Mouse (Mus musculus) 3T3-L1 (cell line): ENCODE data around the gene Arx.

ENCODE experiments used
- DNase-seq: peaks from one replicate; pipeline ENCODE4 v3.0.0-alpha.2; 2015; ENCODE audit warnings: low read depth, low spot score

Gene Arx

DNA sequence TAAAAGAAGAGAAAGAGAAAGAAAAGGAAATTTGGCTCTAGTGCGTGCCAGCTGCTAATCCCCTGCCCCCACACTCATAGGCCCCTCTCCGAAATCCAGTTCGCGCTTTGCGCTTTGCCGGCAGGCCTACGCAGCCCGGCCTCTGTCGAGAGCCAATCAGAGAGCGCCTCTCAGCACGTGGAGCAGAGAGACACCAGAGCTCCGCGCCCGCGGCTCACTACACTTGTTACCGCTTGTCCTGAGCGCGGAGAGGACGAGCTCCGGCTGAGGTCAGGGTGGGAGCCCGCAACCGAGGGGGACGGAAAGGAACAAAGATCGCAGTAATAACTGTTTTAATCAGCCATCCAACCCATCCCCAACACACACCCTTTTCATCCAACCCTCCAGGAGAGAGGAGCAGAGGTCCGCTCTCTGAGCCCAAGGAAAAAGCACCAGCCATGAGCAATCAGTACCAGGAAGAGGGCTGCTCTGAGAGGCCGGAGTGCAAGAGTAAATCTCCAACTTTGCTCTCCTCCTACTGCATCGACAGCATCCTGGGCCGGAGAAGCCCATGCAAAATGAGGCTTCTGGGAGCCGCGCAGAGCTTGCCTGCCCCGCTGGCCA is at the start of gene Arx:
Arx (plus strand) TSS at position 155 of the 603 bp plus-strand sequence.
- DNase-seq = no peak

DNA sequence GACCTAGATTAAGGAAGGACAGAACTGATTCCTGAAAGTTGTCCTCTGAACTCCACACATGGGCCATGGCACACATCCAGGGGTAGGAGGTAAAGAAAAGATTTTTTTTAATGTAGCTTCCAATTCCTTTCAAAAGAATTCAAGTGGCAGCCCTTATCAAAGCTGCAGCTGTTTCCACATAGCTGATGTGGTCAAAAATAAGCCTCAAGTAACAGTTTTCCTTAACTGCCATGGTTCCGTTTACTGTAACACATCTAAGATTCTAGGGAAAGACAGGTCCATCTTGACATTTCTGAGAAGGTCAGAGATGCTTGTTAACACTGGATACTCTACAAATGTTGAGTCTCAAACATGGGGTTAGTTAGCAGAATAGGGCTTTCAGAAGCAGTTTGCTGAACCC is 34.9 kb upstream of the Arx start:
- no peak for DNase-seq

DNA sequence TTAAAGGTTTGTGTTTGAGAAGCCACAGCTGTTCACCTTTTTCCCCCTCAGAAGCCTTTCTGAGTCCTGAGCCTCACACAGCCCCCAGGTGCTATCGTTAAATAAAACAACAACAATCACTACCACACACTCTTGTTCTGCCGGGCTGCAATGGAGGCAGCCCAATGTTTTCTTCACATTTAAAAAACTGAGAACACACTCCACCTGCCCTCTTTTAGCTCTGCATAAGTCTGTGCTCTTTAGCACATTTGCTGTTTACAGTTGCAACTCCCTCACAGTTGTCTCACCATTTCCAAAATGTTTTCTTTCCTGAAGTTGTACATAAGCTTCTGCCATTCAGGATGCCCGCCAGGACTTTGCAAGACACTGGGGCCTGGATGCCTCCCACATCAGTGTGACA is 10.6 kb upstream of the Arx start:
- no peak for DNase-seq

DNA sequence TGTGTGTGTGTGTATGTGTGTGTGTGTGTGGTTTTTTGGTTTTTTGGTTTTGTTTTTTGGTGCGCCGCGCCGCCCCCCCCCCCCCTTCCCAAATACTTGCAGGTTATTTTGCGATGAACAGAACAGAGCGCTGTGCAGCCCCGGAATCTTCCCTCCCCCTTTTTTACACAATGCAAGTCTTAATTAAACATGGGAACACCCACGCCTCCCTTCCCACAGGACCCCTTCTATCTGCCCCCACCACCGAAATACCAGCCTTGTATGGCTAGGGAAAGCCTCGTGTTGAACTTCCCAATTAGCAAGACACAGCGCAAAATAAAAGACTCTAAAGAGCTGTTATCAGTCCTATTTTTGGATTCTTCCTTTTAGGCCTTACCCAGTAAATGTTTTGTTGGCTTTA is 6.3 kb upstream of the Arx start:
- DNase-seq = no peak

DNA sequence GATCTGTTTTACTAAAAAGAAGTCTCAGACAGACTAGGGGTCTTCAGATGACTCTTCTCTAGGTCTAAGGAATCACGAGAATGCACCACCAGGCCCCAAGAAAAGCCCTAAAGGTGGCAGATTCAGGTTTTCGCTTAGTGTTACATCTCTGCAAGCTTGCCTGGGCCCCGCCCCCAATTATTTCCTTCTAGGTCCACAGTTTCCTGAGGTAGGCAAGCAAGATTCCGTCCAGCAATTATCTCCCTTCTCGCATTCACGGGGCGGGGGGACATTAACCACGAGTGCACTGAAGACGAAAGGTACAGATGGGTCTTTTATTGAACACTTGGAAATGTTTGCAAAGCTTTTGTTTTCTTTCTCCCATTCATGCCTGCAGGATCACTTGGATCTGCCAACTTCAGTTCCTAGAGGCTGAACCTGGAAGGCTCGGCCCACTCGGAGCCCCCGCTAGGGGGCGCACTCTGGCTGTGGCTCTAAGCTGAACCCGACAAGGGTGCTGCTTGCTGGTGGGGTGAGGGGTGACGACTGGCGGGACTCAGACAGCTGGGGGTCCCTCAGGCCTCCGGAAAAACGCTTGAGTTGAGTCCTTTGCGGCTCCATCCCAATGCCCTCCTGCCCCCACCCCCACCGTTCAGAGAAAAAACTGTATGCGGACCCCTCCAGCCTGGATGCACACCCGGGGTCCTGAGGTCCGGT is 5.1 kb upstream of the Arx start:
- peak; percentile 38 for DNase-seq

DNA sequence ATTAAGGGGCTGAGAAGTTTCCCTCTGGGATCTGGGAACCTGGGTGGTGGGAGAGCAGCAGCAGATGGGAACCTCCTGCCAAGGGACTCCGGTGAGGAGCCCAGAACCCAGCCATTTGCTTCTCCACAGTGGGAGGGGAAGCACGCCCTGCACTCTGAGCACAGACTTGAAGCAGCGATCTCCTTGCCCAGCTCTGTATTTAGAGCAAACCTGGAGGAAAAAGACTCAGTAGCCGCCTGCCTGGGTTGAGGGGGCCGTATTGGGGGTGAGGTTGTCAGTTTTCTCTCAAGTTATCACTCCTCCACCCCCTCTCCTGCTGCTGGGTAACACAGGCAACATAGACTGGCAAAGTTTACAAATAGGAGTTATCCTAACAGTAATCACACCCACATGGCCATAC is 4.5 kb upstream of the Arx start:
- DNase-seq = no peak

DNA sequence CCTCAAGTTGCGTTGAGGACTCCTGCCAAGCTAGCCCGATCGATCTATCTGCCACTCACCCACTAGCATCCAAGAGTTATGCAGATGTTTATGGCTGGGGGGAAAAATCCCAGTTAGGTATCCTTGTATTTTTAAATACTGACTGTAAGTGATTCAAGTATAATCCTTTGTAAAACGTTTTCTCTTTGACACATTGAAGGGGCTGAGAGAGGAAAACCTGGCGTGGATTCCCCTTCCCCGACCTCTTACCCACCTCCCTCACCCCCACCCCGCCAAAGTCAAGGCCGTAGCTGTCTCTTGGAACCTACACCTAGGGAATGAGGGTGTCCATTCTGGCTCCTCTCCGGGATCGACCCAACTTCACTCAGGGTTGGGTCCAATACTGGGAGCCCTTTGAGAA is 1.2 kb upstream of the Arx start:
- no peak for DNase-seq

DNA sequence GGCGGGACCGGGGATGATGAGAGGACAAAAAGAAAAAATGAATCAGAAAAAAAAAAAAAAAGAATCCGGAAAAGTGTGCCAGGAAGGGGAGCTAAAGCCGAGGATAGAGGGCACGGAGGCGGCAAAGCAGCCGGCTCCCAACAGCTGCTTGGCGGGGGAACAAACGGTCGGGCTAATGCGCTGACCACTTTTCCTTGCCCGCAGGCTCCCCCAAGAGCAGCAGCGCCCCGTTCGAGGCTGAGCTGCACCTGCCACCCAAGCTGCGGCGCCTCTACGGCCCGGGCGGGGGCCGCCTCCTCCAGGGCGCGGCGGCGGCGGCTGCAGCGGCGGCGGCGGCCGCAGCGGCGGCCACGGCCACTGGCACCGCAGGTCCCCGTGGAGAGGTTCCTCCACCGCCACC is 2.1 kb downstream of the Arx start:
- no peak for DNase-seq

DNA sequence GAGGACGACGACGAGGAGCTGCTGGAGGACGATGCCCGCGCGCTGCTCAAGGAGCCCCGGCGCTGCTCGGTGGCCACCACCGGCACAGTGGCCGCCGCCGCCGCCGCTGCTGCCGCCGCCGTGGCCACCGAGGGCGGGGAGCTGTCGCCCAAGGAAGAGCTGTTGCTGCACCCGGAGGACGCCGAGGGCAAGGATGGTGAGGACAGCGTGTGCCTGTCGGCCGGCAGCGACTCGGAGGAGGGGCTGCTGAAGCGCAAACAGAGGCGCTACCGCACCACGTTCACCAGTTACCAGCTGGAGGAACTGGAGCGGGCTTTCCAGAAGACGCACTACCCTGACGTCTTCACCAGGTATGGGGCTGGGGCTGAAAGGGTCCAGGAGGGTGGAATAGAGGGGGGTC is 2.8 kb downstream of the Arx start:
- no peak for DNase-seq

DNA sequence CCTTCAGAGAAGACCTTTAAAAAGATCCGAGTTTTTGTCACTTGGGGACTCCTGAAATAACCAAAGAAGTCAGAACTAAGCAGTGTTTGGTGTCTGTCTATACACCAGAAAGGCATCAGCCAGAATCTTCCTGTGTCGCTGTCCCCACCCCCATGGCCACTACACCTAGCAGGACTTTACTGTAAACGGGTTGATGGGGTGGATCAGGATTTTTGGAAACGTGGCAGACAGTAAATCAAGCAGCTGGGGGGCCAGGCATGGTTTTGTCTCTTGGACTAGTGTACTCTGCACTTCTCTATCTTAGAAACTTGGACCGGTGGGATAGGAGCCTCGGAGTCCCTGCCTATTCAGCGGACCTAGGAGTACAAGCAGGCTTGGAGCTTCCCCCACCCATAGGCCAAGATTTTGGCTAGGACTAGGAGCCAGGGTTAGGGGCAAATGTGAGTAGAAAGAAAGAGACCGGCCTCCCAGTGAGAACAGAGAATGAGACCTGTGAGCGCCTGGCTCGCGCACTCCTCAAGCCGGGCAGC is 3.7 kb downstream of the Arx start:
- DNase-seq = no peak

DNA sequence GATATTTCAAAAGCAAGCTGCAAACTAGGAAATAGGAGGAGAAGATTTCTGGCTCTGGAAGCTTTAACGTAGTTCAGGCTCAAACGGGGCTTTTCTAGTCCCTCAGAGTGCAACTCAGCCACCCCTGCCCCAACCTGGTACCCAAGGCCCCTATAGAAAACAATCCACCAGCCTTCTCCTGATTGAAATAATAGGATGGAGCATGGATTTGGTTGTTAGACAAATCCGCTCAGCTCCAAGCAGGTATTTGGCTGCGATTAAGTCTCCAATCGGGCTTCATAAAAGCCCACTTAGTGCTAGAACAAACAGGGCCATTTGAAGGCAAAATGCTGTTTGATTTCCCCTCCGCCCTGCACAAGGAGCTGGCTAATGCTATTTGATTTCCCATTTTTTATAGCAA is 5.8 kb downstream of the Arx start:
- no peak for DNase-seq

DNA sequence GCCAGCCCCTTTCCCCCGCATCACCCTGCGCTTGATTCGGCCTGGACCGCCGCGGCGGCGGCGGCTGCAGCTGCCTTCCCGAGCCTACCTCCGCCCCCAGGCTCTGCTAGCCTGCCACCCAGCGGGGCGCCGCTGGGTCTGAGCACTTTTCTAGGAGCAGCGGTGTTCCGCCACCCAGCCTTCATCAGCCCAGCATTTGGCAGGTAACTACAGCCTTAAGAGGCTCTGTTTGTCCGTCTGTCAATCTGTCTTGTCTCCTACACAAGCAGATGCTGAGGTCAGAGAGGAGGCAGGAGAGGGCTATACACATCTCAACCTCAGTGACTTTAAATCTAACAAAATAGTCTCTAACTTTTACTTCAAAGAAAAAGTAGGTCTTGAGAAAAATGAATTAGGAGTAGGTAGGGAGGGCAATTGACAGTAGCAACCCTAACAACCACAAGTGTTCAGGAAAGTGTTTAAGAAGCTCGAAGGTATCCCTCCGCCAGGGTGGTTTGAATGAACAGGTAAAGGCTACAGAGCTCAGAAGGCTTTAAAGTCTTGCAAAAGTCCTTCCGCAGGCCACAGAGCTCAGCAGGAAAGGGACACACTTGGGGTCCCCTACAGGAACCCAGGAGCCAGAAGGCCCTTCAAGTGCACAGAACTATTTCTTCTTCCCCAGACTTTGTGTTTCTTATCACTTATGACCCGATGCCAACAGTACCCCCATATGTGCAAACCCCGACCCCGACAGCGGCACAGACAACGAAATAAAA is 8.7 kb downstream of the Arx start:
- no peak for DNase-seq

DNA sequence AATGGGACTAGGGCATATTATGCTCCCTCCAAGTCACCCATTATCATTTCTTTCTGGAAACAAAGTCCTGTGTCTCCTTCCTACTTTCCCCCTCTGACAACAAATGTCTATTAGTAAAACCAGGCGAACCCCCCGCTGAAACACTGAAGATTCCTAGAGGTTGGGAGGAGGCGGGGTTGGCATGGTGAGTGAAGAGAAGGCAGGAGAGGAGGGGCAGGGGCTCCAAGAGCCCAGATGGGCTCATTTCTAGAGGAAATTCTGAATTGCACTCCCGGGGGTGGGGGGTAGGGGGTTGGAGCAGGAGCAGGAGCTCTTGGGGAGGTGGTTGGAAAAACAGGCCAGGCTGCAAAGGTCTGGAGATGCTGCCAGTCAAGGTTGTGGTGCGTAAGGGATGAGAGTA is 9.6 kb downstream of the Arx start:
- DNase-seq = no peak

DNA sequence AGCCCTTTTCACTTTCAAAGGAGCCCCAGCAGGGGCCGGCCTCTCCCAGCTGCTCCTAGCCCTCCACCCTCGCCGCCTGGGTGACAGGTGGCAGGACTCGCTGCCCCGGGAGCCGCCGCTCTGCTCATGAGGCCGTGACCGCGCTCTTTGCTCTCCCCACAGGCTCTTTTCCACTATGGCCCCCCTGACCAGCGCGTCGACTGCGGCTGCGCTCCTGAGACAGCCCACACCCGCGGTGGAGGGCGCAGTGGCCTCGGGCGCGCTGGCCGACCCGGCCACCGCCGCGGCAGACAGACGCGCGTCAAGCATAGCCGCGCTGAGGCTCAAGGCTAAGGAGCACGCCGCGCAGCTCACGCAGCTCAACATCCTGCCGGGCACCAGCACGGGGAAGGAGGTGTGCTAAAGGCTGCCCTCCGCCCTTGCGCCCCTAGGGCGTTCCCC is 10.8 kb downstream of the Arx start:
- DNase-seq = no peak

DNA sequence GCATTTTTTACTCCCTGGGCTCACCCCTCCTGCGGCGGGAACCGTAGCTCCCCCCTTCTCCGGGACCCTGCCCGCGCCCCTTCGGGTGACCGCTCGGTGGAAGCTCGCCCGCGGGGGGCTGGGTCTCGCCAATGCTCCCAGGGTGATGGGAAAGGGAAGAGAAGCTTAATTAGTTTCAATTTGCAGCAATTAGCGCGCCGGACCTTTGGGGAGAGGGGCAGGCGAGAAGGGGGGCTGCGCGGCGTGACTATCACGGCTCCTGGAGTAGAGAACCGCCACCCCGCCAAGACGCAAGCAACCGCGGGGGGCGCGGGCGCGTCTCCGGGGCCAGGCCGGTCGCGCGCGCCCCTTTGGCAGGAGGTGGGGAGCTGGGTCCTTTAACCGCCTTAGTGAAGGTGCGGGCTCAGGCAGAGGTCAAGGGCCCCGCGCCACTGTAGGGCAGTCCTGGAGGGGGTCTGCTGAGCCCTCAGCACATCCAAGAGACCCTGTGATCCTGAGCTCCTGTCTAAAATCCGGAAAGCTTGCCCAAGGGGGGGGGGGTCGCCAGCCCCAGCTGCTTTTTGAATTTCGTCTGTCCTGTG is 12.9 kb downstream of the Arx start:
- DNase-seq = no peak

DNA sequence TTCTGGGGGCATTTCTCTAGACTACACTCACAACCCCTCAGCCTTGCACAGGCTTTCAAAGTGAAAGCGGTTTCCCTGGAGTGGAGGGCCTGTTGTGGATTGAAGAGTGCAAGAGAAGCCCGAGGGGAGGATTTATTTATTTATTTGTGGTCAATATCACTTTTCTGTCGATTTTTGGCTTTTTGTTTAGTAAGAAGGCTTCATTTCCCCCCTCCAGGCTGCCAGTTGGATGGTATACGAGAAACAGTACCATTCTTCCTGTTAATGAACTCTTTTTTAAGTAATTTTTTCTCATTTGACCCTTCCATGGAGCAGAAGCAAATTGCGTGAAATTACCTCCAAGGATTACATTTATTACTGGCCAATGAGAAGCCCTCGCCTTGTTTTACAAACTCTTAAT is 13.5 kb downstream of the Arx start:
- no peak for DNase-seq

DNA sequence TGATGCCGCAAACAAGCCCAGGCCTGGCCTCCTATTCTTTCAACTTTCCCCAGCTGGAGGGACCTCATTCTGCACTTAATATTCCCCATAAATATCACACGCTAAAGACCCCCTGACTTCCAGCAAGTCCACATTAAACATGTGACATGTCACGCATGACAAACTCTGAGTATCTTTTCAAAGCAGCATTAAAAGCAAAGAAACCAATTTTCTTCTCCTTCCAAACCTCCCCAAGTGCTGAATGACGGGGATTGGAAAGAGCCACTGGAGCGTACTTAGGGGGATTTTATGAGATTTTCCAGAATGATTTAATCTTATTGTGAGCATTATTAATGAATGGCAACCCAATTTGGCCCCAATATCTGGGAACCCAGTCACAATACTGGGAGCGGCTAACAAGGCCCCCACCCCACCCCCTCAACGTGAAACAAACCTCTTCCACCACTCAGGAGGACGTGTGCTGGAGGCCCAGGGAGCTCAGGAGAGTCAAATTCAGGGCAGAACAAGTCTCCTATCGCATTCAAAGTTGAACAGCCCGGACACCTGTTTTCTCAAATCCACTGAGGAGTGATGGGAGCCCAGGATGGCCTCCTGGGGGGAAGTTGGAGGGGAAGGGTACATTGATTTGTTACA is 14.1 kb downstream of the Arx start:
- DNase-seq = no peak

DNA sequence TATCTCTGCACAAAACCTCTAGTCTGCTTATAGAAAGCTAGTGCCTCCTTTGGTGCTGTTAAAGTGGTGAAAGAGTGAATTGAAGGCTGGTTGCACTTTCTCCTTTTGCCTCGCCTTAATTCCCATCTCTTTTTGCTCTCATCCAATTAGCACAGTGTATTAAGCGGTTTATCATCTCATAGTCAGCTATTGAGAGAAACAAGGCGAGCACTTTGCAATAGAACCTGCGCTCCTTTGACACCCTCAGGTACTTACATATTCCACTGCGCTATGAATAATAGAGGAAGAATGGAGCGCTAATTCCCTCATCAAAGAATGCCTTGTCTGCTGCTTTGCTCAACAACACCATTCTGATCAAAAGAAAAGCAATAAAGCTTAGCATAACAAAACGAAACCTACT is 15.6 kb downstream of the Arx start:
- no peak for DNase-seq

DNA sequence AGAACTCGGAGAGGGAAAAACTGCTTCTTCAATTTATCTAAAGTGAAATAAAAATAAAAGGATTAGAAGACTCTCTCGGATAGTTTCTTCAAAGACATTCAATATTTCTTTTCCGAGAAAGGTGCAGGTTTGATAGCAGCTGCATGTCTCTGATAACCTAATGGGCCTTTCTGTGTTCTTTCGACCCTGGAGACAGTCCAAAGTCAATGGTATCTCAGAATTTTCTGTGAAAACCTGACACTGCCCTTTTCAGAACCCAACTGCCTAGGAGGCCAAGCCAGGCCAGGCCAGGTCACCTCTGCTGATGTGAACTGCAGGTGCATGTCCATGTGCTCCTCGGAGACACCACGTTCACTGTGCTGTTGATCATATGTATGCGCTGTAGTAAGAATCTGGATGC is 19.5 kb downstream of the Arx start:
- no peak for DNase-seq

DNA sequence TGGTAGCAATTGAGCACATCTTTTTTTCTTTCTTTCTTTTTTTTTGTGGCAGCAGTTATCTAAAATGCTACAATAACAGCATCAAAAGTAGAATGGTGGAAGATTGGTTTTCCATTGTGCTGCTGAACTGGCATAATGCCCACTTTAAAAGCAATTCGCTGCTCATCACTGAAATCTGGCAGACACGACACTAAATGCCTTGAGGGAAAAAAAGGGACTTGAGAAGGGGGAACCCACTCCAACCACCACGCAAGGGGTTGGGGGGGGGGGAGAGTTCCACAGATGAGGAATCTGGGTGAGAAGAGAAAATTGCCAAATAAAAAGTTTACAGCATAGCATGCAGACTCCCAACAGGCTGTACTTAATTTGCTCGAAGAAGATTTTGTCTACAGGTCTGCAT is 31.3 kb downstream of the Arx start:
- DNase-seq = no peak

DNA sequence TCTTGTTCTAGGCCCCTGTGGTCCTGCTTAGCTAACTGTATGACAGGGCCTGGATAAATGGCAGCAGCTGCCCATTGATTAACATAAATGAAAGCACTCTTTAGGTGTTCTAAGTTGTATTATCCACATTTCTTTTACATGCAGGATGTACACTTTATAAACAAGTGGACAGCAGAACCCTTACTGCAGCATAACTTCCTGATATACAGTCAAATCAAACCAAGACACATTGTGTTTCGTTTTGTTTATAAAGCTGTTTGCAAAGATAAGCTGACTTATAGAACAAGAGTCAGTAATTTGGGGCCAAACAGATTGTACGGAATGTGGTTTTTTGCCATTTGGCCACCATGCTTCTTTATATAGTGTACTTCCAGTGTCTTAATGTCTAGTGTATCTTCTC is 33.7 kb downstream of the Arx start:
- no peak for DNase-seq

DNA sequence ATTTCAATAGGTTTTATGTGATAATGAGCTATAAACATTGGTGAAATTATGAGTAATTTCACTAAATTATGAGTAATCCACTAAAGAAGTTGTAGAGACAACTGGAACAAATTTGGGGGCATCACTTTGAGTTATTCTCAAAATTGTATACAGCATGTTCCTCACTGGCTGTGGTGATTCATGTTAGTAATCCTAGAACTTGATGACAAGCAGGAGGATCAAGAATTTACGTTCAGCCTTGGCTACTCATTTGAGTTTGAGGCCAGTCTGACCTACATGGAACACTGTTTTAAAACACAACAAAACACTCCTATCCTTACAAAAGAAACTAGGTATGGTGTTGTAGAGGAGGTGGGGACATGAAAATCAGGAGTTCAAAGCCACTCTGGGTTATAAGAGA is 35.1 kb downstream of the Arx start:
- peak; percentile 72 for DNase-seq
